Mouse (Mus musculus): ENCODE results near the gene Rps6ka2. TPM values are rescaled to one million over a fixed set of nuclear protein-coding genes. Genes with fewer than 3 reads are reported as not detected.
"Not testable (repeated sequence)": the region's sequence is repeated elsewhere in the genome, so short reads cannot be mapped to it uniquely, and the experiment has no call there.

The Rps6ka2 gene
- total RNA-seq, 1 experiment, result 16.2 TPM

DNA sequence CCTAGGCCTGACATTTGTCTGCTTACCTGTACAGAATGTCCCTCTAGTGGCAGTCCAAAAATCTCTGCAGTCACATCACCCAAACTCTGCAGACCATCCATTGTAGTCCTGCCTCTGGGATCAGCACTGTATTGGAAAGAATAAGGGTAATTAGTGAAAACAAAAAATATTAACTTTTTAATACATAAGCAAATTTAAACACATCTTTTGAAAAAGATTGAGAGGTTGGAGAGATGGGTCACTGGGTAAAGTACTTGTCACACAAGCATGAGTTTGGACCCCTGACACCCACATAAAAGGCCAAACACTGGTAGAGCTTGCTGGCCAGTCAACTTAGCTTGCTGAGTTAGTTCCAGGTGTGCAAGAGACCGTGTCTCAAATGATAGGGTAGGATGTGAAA, 182.7 kb downstream of the Rps6ka2 start, which contains the start of gene Ttll2:
Ttll2 (minus strand) TSS at position 101 of the 400 bp plus-strand sequence.
- H3K9ac ChIP-seq (ENCODE audit: insufficient read depth, low read depth, low read length, poor library complexity, severe bottlenecking); H3K4me1 ChIP-seq (ENCODE audit: control insufficient read depth in 2 of 2, insufficient read depth in 2 of 2, low read length in 2 of 2, poor library complexity in 1 of 2); H3K9me3 ChIP-seq (ENCODE audit: control insufficient read depth, insufficient read depth, low read depth, low read length); H3K27ac ChIP-seq (ENCODE audit: insufficient read depth, low read depth, low read length, poor library complexity, severe bottlenecking); H3K4me3 ChIP-seq (ENCODE audit: insufficient read depth in 1 of 2, low read depth in 1 of 2, low read length in 2 of 2, poor library complexity in 1 of 2, severe bottlenecking in 1 of 2); in situ Hi-C loops (cut with MboI; ENCODE audit: low sequenced_read_pairs in 2 of 2, unreplicated experiment in 2 of 2); H3K36me3 ChIP-seq (ENCODE audit: control insufficient read depth, insufficient read depth, low read length, poor library complexity, severe bottlenecking); DNase-seq (ENCODE audit: low read depth, low spot score): not testable (repeated sequence)

Other genes with a start within 250 kb of the Rps6ka2 start
- gene Rsph3b, start 221.4 kb upstream of the Rps6ka2 start, total RNA-seq (2012; rRNA removed), result 4.0 and 5.4 TPM in 2 replicates
- 5.8 and 6.5 TPM in 2 replicates for gene Tagap1, start 209.0 kb upstream of the Rps6ka2 start, total RNA-seq (2012; rRNA removed)
- gene Rnaset2b, start 199.5 kb upstream of the Rps6ka2 start, total RNA-seq (2012; rRNA removed), result 48.5 and 49.0 TPM in 2 replicates
- gene Gm49721, start 191.2 kb upstream of the Rps6ka2 start, total RNA-seq (2012; rRNA removed), result 0.26 and 0.27 TPM in 2 replicates
- gene Gm1604a, start 144.5 kb upstream of the Rps6ka2 start, total RNA-seq (2012; rRNA removed), result not detected in 2 replicates
- gene Tcp10a, start 154.5 kb downstream of the Rps6ka2 start, total RNA-seq (2012; rRNA removed), result 0.09 TPM in 1 of 2 replicates, not detected in the other
- not detected in 2 replicates for gene Ttll2, start 182.6 kb downstream of the Rps6ka2 start, total RNA-seq (2012; rRNA removed)
- not detected in 2 replicates for gene Gm49630, start 201.9 kb downstream of the Rps6ka2 start, total RNA-seq (2012; rRNA removed)
- gene Unc93a2, start 215.3 kb downstream of the Rps6ka2 start, total RNA-seq (2012; rRNA removed), result 0.27 and 0.48 TPM in 2 replicates